Comparison of ENCODE assay signal across 10 mouse cellular contexts in genomic region chr12:84674666-84675526, GRCm38 (mm10). TPM values are rescaled to one million over a fixed set of nuclear protein-coding genes. Genes with fewer than 3 reads are reported as not detected.
A peak's percentile ranks its signal among the peaks of the same experiment; 100 is the strongest.
DNase-seq lines count a peak whose midpoint lies in the region; ATAC-seq and TF ChIP-seq lines count a peak whose summit lies in the region.
"Had no signal": no experiment of that assay in that cellular context is flagged by ENCODE, and none has a peak within 500 bp of the region (broad histone marks: within the 10 kb centered on the region; RNA-seq: fewer than 3 reads in every experiment).

No protein-coding gene starts in this region.

- 0 out of 2 replicates have a peak overlapping the region, but pooled peaks have one; percentile 11 for H3K4me2 ChIP-seq in lung, postnatal 0 days (replicated peaks; ENCODE audit: low read depth, low read length)
- H3K4me2 ChIP-seq: limb, embryonic 15.5 days had no signal

- whole genome bisulfite sequencing in lung, postnatal 0 days, result 30% methylated on average over 14 of the region's 14 CpGs

- no peak overlapping the region for H3K9ac ChIP-seq in lung, postnatal 0 days (replicated peaks; ENCODE audit: low read depth)
- H3K9ac ChIP-seq: limb, embryonic 15.5 days had no signal

- H3K27me3 ChIP-seq in lung, postnatal 0 days (replicated peaks; ENCODE audit: insufficient read depth, low read length), result no peaks in the 10 kb centered on the region

- no peaks in the 10 kb centered on the region for H3K4me1 ChIP-seq in lung, postnatal 0 days (ENCODE audit: insufficient read depth, low read depth, low read length)
- H3K4me1 ChIP-seq: limb, embryonic 15.5 days had no signal

- TF ChIP-seq CTCF in lung, postnatal 0 days (IDR thresholded peaks at IDR 0.05), result no peak

- H3K9me3 ChIP-seq in lung, postnatal 0 days (ENCODE audit: low read length), result no peaks in the 10 kb centered on the region
- H3K9me3 ChIP-seq: limb, embryonic 15.5 days had no signal

- H3K27ac ChIP-seq in lung, postnatal 0 days (ENCODE audit: low read length), result no peak overlapping the region
- H3K27ac ChIP-seq: limb, embryonic 15.5 days had no signal

- H3K36me3 ChIP-seq in lung, postnatal 0 days (ENCODE audit: insufficient read depth, low read length), result no peaks in the 10 kb centered on the region
- H3K36me3 ChIP-seq: limb, embryonic 15.5 days had no signal

- ATAC-seq in lung, postnatal 0 days, result no peak
- peak; percentile 63 for ATAC-seq in activated CD4-positive, CD25-positive, alpha-beta regulatory T cell, adult 4 months
- ATAC-seq in megakaryocyte progenitor cell, adult 5-6 weeks (replicated peaks; ENCODE audit: poor library complexity), result peak; percentile 39; the same call in 1 of the 2 replicates

- no peak overlapping the region for H3K4me3 ChIP-seq in lung, postnatal 0 days (ENCODE audit: low read depth, low read length)
- H3K4me3 ChIP-seq: limb, embryonic 15.5 days had no signal

- no peak for TF ChIP-seq EP300 in lung, postnatal 0 days (IDR thresholded peaks at IDR 0.05)

- no peak for DNase-seq in lung, postnatal 0 days (ENCODE audit: low spot score)
- DNase-seq in lung, postnatal 25 days (ENCODE audit: low spot score), result no peak
- peak; percentile 30 for DNase-seq in thymus, postnatal 14 days
- DNase-seq in right cerebral cortex, postnatal 36 days (ENCODE audit: low spot score in 2 of 2), result no peak
- DNase-seq in gastrocnemius, postnatal 4 days (ENCODE audit: low spot score in 2 of 2), result no peak

RNA-seq across cellular contexts. Expression of gene Syndig1l, which starts 23.7 kb away (rescaled TPM):
- not detected in 2 replicates for polyA plus RNA-seq in lung, postnatal 0 days (2015; fragmentation: Nextera tagmentation; extraction: Ambion mirVana)
- not detected for polyA plus RNA-seq in activated CD4-positive, CD25-positive, alpha-beta regulatory T cell, adult 4 months (2017; shearing (Covaris generic))
- not detected in 2 replicates for total RNA-seq in megakaryocyte progenitor cell, adult 5-6 weeks (2015)
- total RNA-seq in megakaryocyte progenitor cell, adult 5-6 weeks (2017), result not detected in 2 replicates
- not detected for total RNA-seq in gastrocnemius, postnatal 4 days (2021)
- total RNA-seq: adrenal gland, adult 18-20 months; heart, postnatal 10 days had no signal
- polyA plus RNA-seq: limb, embryonic 15.5 days had no signal

RNA-seq across cellular contexts. Expression of gene Vrtn, which starts 34.1 kb away (rescaled TPM):
- polyA plus RNA-seq in lung, postnatal 0 days (2015; fragmentation: Nextera tagmentation; extraction: Ambion mirVana), result not detected in 2 replicates
- not detected for polyA plus RNA-seq in activated CD4-positive, CD25-positive, alpha-beta regulatory T cell, adult 4 months (2017; shearing (Covaris generic))
- total RNA-seq in megakaryocyte progenitor cell, adult 5-6 weeks (2015), result not detected in 2 replicates
- not detected in 2 replicates for total RNA-seq in megakaryocyte progenitor cell, adult 5-6 weeks (2017)
- not detected for total RNA-seq in gastrocnemius, postnatal 4 days (2021)
- total RNA-seq: adrenal gland, adult 18-20 months; heart, postnatal 10 days had no signal
- polyA plus RNA-seq: limb, embryonic 15.5 days had no signal

RNA-seq across cellular contexts. Expression of gene Abcd4, which starts 57.7 kb away (rescaled TPM):
- 9.2 and 10.5 TPM in 2 replicates for polyA plus RNA-seq in lung, postnatal 0 days (2015; fragmentation: Nextera tagmentation; extraction: Ambion mirVana)
- 10 to 100 TPM in 1 of 2 experiments, 1 to 10 TPM in 1; 7.8 to 10.3 TPM for polyA plus RNA-seq in activated CD4-positive, CD25-positive, alpha-beta regulatory T cell, adult 4 months (2017; shearing (Covaris generic))
- total RNA-seq in megakaryocyte progenitor cell, adult 5-6 weeks (2015), result 2.7 and 3.6 TPM in 2 replicates
- 3.9 and 5.1 TPM in 2 replicates for total RNA-seq in megakaryocyte progenitor cell, adult 5-6 weeks (2017)
- 1 to 10 TPM; 7.5 to 8.4 TPM for total RNA-seq in gastrocnemius, postnatal 4 days (2021)
